Mouse (Mus musculus) CH12.LX (cell line): Measurements from ENCODE around the gene Tle2.

Experiments used
- CHD1 ChIP-seq: IDR thresholded peaks from 2 replicates; pipeline ENCODE4 v1.6.1; 2012; ENCODE audit warnings: low read depth, low read length, improper control_type of control experiment, inconsistent platforms
- CTCF ChIP-seq, 2 experiments: IDR thresholded peaks in 1 of 2; conservative IDR thresholded peaks in 1 of 2; 2 replicates each; pipeline ENCODE4 v1.5.1; 2011 to 2012; ENCODE audit warnings: low read depth in 2 of 2, low read length in 2 of 2, improper control_type of control experiment in 1 of 2, inconsistent platforms in 1 of 2, mild to moderate bottlenecking in 1 of 2, moderate library complexity in 1 of 2
- EP300 ChIP-seq: IDR thresholded peaks from 2 replicates; pipeline ENCODE4 v1.6.1; 2011; ENCODE audit warnings: low read length, improper control_type of control experiment
- GABPA ChIP-seq: IDR thresholded peaks from 2 replicates; pipeline ENCODE4 v1.6.1; 2012; ENCODE audit warnings: low read depth, low read length, improper control_type of control experiment, inconsistent platforms; ENCODE audit not compliant: insufficient replicate concordance
- JUND ChIP-seq: conservative IDR thresholded peaks from 2 replicates; pipeline ENCODE4 v1.6.1; 2011; ENCODE audit warnings: low read depth, low read length, improper control_type of control experiment
- POLR2A ChIP-seq: IDR thresholded peaks from 2 replicates; pipeline ENCODE4 v1.6.1; 2011; ENCODE audit warnings: low read depth, mild to moderate bottlenecking, improper control_type of control experiment, low read length
- RAD21 ChIP-seq: IDR thresholded peaks from 2 replicates; pipeline ENCODE4 v1.6.1; 2011; ENCODE audit warnings: low read depth, mild to moderate bottlenecking, low read length, improper control_type of control experiment, moderate library complexity
- SMC3 ChIP-seq: IDR thresholded peaks from 2 replicates; pipeline ENCODE4 v1.6.1; 2011; ENCODE audit warnings: low read depth, low read length, improper control_type of control experiment
- USF2 ChIP-seq: conservative IDR thresholded peaks from 2 replicates; pipeline ENCODE4 v1.6.1; 2011; ENCODE audit warnings: low read depth, low read length, improper control_type of control experiment
- ZC3H11A ChIP-seq: IDR thresholded peaks from 2 replicates; pipeline ENCODE4 v1.6.1; 2012; ENCODE audit warnings: low read depth, mild to moderate bottlenecking, inconsistent platforms, low read length, improper control_type of control experiment
- ZNF384 ChIP-seq: IDR thresholded peaks from 2 replicates; pipeline ENCODE4 v1.6.1; 2012; ENCODE audit warnings: low read depth, low read length, improper control_type of control experiment, inconsistent platforms

- TF ChIP-seq POLR2A (no peak), CTCF (conservative IDR thresholded peaks at IDR 0.05 in 1 of 2, IDR thresholded peaks at IDR 0.05 in 1 of 2; ENCODE audit: low read depth in 2 of 2, low read length in 2 of 2) (no peak), GABPA (no peak; the same call in 1 of the 2 replicates), RAD21 (no peak), CHD1 (no peak), USF2 (no peak), JUND (no peak), ZNF384 (peak; percentile 86), EP300 (no peak), ZC3H11A (no peak), SMC3 (no peak)
Observed at GRCm38 (mm10) chr10:81570831-81571500, 3.4 kb upstream of the Tle2 start.
